Mouse (Mus musculus) embryonic facial prominence, embryonic 10.5 days (tissue): ENCODE results near the gene Tent4b. TPM values are rescaled to one million over a fixed set of nuclear protein-coding genes. Genes with fewer than 3 reads are reported as not detected.
A peak's percentile ranks its signal among the peaks of the same experiment; 100 is the strongest.

Experiments
- DNase-seq: peaks from one replicate; pipeline ENCODE4 v3.0.0-alpha.2; 2017; ENCODE audit warnings: low spot score
- H3K27ac ChIP-seq: fragments of 300-500 bp; sonication (generic); replicated peaks from 2 replicates; pipeline ENCODE4 v1.5.1; 2016; ENCODE audit warnings: mild to moderate bottlenecking
- H3K27me3 ChIP-seq: fragments of 300-500 bp; sonication (generic); replicated peaks from 2 replicates; pipeline ENCODE4 v1.6.1; 2016; ENCODE audit warnings: low read depth, mild to moderate bottlenecking; ENCODE audit not compliant: poor library complexity, severe bottlenecking
- H3K36me3 ChIP-seq: fragments of 300-500 bp; sonication (generic); replicated peaks from 2 replicates; pipeline ENCODE4 v1.6.1; 2016; ENCODE audit warnings: mild to moderate bottlenecking, moderate library complexity
- H3K4me1 ChIP-seq: fragments of 300-500 bp; sonication (generic); 2 replicates; pipeline ENCODE4 v1.6.1; 2016
- H3K4me3 ChIP-seq: fragments of 300-500 bp; sonication (generic); 2 replicates; pipeline ENCODE4 v1.5.1; 2016; ENCODE audit warnings: mild to moderate bottlenecking, moderate library complexity
- H3K9me3 ChIP-seq: fragments of 300-500 bp; sonication (generic); 2 replicates; pipeline ENCODE4 v1.6.1; 2016; ENCODE audit warnings: mild to moderate bottlenecking
- WGBS: fragments of 180-500 bp; shearing (Covaris S2); methylation state at CpG from one replicate; pipeline ENCODE4 v1.1.7; 2016; 5-methylcytosine and 5-hydroxymethylcytosine counted together
- polyA plus RNA-seq: library from polyadenylated mRNA; unstranded; fragments of >200 nt; fragmentation: Nextera tagmentation; extraction: Ambion mirVana; gene quantifications from 2 replicates; pipeline ENCODE4 v1.2.1, GENCODE M21; 2016

Gene Tent4b
- polyA plus RNA-seq = 9.9 and 11.6 TPM in 2 replicates

DNA sequence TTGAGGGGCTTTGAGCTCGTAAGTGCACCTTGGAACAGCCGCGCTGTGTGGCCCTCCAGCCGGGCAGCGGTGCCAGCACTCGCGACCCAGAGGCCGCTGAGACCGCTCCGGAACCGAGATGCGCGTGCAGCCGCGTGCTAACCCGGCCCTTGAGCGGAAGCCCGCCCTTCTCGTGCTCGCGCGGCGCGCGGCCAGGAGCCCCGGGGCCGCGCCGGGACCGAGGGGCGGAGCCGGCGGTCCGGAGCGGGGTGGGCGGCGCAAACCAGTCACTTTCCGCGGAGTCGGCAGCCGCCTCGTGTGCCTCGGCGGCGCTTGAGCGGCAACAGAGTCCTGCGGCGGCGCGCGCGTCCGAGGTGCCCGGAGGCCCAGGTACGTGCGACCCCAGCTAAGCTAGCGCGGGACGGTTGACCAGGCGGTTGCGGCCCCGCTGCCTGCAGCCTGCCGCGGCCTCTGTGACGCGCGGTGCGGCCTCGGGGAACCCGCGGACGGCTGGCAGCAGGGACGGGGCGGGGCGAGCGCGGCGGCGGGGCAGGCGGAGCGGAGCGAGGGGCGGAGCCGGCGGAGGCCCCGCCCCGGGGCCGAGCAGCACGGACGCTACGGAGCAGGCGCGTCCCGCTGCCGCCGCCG, at the start of gene Tent4b:
Gene Tent4b (plus strand): TSS at position 269 of the 627 bp plus-strand sequence.
- H3K4me1 ChIP-seq = peaks cover 42% of the 10 kb centered on the region
- no peaks in the 10 kb centered on the region for H3K27me3 ChIP-seq
- whole genome bisulfite sequencing = 2% methylated on average over 97 of the region's 97 CpGs
- no peaks in the 10 kb centered on the region for H3K9me3 ChIP-seq
- peak within 1 kb of the TSS; percentile 96 for H3K4me3 ChIP-seq
- DNase-seq = peak; percentile 95
- peak within 1 kb of the TSS; percentile 98 for H3K27ac ChIP-seq
- H3K36me3 ChIP-seq = peaks cover 21% of the 10 kb centered on the region

DNA sequence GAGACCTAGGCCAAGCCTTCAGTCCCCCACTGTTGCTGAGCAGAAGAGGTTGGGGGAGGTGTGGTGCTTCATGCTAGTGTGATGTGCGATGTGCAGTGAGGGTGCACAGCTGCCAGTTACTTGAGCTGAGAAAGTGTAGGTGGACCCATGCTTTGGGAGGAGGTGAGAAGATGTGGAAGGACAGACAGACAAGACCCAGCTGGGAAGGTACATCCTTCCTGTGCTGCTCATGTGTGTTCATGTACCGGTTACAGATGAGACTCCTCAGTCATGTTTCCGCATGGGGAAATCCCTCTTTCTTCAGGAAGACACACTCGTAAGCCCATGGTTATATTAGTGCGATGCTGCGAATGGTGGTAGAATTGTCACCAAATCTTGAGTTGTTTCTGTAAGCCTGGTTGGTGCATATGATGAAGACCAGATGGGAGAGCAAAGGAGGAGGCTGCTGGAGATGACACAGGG, 48.1 kb upstream of the Tent4b start:
- Histone ChIP-seq H3K4me3 (no peak overlapping the region), H3K27ac (no peak overlapping the region), H3K36me3 (peaks cover 92% of the 10 kb centered on the region), H3K27me3 (no peaks in the 10 kb centered on the region), H3K4me1 (no peaks in the 10 kb centered on the region), H3K9me3 (no peaks in the 10 kb centered on the region)
- WGBS = 95% methylated on average over 6 of the region's 6 CpGs
- DNase-seq = no peak

DNA sequence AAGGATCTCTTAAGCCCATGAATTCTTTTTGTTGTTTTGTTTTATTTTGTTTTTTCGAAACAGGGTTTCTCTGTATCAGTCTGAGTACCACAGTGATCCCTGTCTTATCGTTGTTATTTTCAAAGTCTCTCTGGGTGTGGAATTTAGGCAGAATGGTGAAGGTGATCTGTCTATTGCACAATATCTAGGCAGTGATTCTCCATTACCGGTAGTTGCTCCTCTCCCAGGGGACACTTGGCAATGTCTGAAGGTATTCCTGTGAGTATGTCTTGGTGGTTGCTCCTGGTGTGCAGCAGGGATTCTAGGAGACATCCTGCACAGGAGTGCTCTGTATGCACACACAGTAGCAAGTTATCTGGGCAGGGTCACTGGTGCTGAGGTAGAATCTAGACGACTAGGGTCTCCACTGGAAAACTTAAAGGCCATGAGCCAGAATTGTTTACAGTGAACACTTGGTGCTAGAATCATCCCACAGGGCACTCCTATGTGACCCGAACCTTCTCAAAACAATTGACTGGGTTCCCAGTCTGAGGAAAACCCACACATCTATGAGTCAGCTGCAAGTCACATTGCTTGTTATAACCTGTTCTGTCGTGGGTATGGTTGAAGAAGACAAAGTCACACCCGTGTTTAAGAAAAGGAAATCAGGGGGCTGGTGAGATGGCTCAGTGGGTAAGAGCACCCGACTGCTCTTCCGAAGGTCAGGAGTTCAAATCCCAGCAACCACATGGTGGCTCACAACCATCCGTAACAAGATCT, 38.6 kb upstream of the Tent4b start:
- no peak for DNase-seq
- H3K4me3 ChIP-seq = no peak overlapping the region
- no peaks in the 10 kb centered on the region for H3K27me3 ChIP-seq
- no peak overlapping the region for H3K27ac ChIP-seq
- no peaks in the 10 kb centered on the region for H3K4me1 ChIP-seq
- H3K36me3 ChIP-seq = peaks cover 92% of the 10 kb centered on the region
- no peaks in the 10 kb centered on the region for H3K9me3 ChIP-seq
- 90% methylated on average over 10 of the region's 10 CpGs for WGBS

DNA sequence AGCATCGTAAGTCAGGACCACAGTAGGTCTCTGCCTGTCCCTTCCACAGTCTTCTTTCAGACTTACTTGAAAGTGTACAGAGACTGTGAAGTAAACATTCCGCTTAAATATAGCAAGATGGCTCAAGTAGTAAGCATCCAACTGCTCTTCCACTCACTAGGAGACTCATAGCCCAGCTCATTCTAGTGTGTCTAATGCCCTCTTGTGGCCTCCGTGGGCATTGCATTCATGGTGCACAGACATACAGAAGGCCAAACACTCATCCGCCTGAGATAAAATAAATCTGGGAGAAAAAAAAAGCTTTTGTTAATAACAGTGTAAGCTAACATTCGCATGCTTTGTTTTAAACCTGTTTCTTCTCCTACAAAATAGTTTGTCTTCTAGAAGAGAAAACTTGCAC, 37.6 kb upstream of the Tent4b start:
- Histone ChIP-seq H3K27me3 (no peaks in the 10 kb centered on the region), H3K27ac (no peak overlapping the region), H3K9me3 (no peaks in the 10 kb centered on the region), H3K36me3 (peaks cover 90% of the 10 kb centered on the region), H3K4me1 (no peaks in the 10 kb centered on the region), H3K4me3 (no peak overlapping the region)
- 77% methylated on average over 5 of the region's 5 CpGs for WGBS
- DNase-seq = peak; percentile 72

DNA sequence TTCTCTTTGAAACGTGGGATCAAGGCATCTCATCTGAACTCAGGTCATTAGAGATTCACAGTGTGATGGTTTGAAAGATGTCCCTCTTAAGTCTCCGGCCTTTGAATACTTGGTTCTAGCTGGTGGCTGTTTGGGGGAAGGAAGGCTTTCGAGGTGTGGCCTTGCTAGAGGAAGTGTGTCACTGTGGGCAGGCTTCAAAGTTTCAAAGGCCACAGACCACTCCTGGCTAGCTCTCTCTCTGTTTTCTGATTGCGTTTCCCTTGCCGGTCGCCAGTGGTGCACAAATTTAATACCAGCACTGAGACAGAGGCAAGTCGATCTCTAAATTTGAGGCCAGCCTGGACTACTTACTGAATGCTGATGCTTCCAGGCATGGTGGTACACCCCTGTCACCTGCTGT, 23.7 kb upstream of the Tent4b start:
- 92% methylated on average over 7 of the region's 7 CpGs for WGBS
- no peaks in the 10 kb centered on the region; the same call in 1 of the 2 replicates for H3K9me3 ChIP-seq
- H3K4me1 ChIP-seq = no peaks in the 10 kb centered on the region
- peaks cover 41% of the 10 kb centered on the region for H3K36me3 ChIP-seq
- H3K4me3 ChIP-seq = no peak overlapping the region
- DNase-seq = no peak
- no peak overlapping the region for H3K27ac ChIP-seq
- H3K27me3 ChIP-seq = no peaks in the 10 kb centered on the region

DNA sequence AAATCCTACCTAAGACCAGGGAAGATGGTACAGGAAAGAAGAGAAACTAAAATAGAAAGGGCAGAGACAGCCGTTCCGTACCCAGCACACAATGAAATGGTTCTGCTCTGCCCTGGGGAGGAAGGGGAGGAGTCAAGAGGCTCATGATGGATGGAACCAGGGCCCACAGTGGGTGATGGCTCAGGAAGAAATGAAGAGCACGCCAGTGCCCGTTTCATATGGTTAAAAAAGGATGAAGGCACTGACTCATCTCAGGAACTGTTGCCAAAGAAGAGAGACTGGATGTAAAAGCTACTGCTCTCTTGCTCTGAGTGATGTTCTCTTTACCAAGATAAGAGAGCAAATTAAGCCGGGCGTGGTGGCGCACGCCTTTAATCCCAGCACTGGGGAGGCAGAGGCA, 21.7 kb upstream of the Tent4b start:
- H3K27ac ChIP-seq = no peak overlapping the region
- WGBS = 90% methylated on average over 8 of the region's 8 CpGs
- no peak for DNase-seq
- no peaks in the 10 kb centered on the region for H3K4me1 ChIP-seq
- no peaks in the 10 kb centered on the region for H3K27me3 ChIP-seq
- no peaks in the 10 kb centered on the region; the same call in 1 of the 2 replicates for H3K9me3 ChIP-seq
- peaks cover 22% of the 10 kb centered on the region; the same call in 1 of the 2 replicates for H3K36me3 ChIP-seq
- no peak overlapping the region for H3K4me3 ChIP-seq

DNA sequence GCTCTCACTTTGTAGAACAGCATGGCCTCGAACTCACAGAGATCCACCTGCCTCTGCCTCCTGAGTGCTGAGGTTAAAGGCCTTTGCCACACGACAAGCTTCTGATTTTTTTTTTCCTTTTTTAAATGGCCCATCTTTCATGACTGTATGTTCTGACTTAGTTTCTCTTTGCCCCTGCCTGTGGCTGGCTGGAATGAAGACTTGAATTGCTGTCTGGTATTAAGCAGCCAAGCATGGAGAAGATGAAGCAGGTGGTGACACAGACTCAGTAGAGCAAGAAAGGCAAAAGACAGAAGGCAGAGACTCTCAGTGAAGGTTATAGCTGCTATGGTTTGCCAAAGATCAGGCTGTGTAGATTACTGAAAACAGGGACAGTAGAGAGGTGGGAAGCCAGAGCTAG, 15.9 kb upstream of the Tent4b start:
- Histone ChIP-seq H3K27ac (no peak overlapping the region), H3K4me1 (no peaks in the 10 kb centered on the region), H3K4me3 (no peak overlapping the region), H3K36me3 (no peaks in the 10 kb centered on the region), H3K9me3 (no peaks in the 10 kb centered on the region; the same call in 1 of the 2 replicates), H3K27me3 (no peaks in the 10 kb centered on the region)
- WGBS = 86% methylated on average over 2 of the region's 2 CpGs
- DNase-seq = no peak

DNA sequence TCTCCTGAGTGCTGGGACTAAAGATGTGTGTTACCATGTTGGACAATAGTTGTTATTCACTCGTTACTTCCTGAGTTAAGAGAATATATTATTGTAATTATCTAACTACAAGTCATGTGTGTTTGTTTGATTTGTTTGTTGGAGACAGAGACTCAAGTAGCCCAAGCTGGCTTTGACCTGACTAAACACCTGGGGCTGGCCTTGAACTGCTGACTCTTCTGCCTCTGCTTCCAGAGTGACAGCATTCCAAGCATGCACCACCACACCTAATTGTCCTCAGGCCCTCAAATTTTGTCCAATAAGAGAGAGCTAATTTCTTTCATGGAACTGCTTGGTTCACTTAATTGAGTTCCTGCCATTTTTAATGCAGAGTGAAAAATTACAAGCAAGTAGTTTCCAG, 14.1 kb upstream of the Tent4b start:
- Histone ChIP-seq H3K36me3 (no peaks in the 10 kb centered on the region), H3K4me3 (no peak overlapping the region), H3K27ac (no peak overlapping the region), H3K9me3 (no peaks in the 10 kb centered on the region), H3K27me3 (no peaks in the 10 kb centered on the region), H3K4me1 (no peaks in the 10 kb centered on the region)
- no peak for DNase-seq
- 88% methylated on average over 1 of the region's 1 CpGs for WGBS

DNA sequence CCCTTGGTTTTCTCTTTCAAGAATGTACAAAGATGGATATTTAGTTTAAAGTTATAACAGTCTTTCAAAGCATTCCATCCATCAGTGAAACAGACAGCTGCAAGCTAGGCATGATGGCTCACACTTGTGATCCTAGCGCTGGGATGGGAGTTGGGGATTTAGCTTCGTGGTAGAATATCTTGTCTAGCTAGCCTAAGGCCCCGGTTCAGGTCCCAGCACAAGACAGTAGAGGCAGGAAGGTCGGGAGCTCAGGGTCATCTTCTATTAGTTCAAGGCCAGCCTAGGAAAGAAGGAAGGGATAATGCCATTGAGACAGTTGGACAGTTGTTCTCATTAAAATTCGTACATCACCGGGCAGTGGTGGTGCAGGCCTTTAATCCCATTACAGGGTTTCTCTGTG, 13.3 kb upstream of the Tent4b start:
- 82% methylated on average over 6 of the region's 6 CpGs for WGBS
- H3K4me1 ChIP-seq = no peaks in the 10 kb centered on the region
- H3K9me3 ChIP-seq = no peaks in the 10 kb centered on the region
- H3K27ac ChIP-seq = no peak overlapping the region
- H3K27me3 ChIP-seq = no peaks in the 10 kb centered on the region
- H3K36me3 ChIP-seq = no peaks in the 10 kb centered on the region
- H3K4me3 ChIP-seq = no peak overlapping the region
- DNase-seq = no peak

DNA sequence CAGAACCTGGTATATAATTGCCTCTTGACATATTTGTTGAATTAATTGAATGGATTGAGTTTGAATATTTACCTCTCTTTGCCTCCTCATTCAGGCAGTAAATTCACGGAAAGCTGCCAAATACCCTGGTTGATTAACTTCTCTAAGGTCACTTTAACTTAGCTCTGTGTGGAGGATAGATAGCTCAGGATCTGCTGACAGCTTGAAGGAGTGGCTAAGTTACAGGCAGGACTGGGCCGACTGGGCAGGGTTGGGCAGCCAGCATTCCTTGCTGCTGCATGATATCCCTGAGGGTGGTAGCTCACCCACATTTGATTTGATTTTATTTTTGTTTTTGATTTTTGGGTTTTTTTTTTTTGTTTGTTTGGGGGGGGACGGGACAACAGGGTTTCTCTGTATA, 1.7 kb upstream of the Tent4b start:
- WGBS = 58% methylated on average over 3 of the region's 3 CpGs
- Histone ChIP-seq H3K36me3 (peaks cover 5% of the 10 kb centered on the region; the same call in 1 of the 2 replicates), H3K9me3 (no peaks in the 10 kb centered on the region), H3K27ac (no peak overlapping the region), H3K27me3 (no peaks in the 10 kb centered on the region), H3K4me1 (peaks cover 30% of the 10 kb centered on the region), H3K4me3 (no peak overlapping the region)
- no peak for DNase-seq

DNA sequence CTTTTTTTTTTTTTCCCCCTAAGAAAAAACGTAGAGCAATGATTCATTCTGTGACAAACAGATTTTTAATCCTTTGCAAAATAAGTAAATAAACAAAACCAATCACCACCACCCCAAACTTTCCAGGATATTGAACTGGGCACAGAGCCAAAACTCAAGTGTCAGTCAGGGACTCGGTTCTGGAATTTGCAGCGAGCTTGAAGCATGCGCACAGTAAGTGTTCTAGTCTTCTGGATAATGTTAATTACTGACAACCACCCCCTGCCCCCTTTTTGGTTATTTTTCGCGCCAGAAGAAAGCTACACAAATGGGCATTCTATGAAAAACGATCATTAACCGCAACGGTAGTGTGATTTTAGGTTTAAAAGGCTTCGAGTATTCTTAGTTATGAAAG, 465 bp upstream of the Tent4b start:
- Histone ChIP-seq H3K27me3 (no peaks in the 10 kb centered on the region), H3K27ac (peak overlapping the region; percentile 98), H3K36me3 (peaks cover 17% of the 10 kb centered on the region), H3K4me1 (peaks cover 36% of the 10 kb centered on the region), H3K4me3 (peak overlapping the region; percentile 96), H3K9me3 (no peaks in the 10 kb centered on the region)
- no peak for DNase-seq
- under 1% methylated on average over 10 of the region's 10 CpGs for WGBS

DNA sequence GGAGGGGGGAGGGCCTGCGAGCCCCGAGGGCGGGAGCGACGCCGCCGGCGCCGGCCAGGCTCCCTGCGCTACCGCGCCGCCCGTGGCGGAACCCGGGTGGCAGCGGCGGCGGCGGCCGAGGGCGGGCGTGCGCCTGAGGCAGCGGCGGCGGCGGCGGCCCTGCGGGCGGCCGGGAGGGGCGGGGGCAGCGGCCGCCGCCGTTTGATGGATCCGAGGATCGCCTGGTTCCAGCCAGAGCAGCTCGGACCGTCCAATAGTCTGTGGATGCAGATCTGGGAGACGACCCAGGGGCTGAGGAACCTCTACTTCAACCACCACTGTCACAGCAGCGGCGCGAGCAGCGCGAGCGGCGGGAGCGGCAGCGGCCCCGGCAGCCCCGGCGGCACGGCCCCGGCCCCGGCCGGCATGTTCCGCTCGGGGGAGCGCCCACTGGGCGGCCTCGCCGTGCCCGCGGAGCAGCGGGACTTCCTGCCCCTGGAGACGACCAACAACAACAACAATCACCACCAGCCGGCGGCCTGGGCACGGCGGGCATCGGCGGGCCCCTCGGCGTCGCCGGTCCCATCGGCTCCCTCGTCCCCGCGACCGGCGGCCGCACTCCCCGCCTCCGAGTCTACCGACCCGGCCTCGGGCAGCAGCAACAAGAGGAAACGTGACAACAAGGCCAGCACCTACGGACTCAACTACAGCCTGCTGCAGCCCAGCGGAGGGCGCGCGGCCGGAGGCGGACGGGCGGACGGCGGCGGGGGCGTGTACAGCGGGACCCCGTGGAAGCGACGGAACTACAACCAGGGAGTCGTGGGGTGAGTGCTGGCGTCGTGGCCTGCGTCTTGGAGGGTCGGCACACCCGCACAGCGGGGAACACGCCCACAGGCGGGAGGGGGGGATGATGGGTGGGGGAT, 938 bp downstream of the Tent4b start:
- peaks cover 30% of the 10 kb centered on the region for H3K36me3 ChIP-seq
- H3K27ac ChIP-seq = peak overlapping the region; percentile 98
- peak overlapping the region; percentile 96 for H3K4me3 ChIP-seq
- peak; percentile 67 for DNase-seq
- no peaks in the 10 kb centered on the region for H3K27me3 ChIP-seq
- no peaks in the 10 kb centered on the region for H3K9me3 ChIP-seq
- WGBS = 2% methylated on average over 117 of the region's 117 CpGs
- peaks cover 50% of the 10 kb centered on the region for H3K4me1 ChIP-seq
